Mouse (Mus musculus): ENCODE data around the gene Marco. TPM values are rescaled to one million over a fixed set of nuclear protein-coding genes. Genes with fewer than 3 reads are reported as not detected.

Gene Marco
- total RNA-seq (2015; ENCODE audit: low replicate concordance), result 0.77 TPM in 1 of 2 replicates, not detected in the other
- 1.0 and 1.4 TPM in 2 replicates for total RNA-seq (2017; ENCODE audit: low replicate concordance)

DNA sequence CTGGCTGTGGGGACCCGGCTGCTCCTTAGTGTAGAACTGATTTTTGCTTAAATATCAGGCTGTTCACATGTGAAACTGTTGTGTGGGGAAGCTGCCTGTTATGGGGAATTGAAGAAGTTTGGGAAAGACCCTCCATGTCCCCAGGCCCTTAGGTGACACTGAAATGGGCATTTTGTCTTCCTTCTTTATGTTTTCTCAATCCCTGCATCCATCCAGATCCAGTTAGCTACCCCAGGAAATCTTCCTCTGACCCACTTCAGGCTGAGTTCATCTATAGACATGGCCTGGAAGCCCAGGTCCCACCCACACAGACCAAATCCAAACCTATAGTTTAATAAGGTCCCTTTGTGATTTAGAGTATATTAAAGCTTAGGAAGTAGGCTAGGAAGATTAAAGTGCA lies at the start of gene Marco:
Marco (minus strand) TSS at position 101 of the 400 bp plus-strand sequence.
- no peak for ATAC-seq (replicated peaks; ENCODE audit: low FRiP score, poor library complexity, severe bottlenecking)

DNA sequence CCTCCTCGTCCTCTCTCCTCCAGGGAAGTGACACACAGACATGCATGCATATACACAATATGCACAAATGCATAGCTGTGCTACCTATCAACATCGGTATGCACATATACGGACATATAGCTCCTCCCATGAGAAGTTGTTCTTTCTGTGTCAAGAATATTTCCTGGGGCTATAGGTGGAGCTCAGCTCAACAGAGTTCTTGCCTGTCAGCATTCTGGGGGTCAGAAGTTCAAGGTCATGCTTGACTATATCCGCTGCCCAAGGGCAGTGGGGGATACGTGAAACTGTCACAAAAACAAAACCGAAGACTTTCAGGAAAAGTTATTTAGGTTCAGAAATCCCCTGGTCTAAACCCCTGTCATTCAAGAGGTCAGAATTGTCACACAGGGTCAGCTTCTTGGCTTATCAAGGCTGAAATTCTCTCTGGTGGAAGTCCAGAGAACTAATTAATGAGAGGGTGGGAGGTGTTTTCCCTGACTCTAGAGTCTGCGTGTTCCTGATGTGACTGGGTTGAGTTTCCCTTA lies 34.7 kb upstream of the Marco start:
- no peak for ATAC-seq (replicated peaks; ENCODE audit: low FRiP score, poor library complexity, severe bottlenecking)

DNA sequence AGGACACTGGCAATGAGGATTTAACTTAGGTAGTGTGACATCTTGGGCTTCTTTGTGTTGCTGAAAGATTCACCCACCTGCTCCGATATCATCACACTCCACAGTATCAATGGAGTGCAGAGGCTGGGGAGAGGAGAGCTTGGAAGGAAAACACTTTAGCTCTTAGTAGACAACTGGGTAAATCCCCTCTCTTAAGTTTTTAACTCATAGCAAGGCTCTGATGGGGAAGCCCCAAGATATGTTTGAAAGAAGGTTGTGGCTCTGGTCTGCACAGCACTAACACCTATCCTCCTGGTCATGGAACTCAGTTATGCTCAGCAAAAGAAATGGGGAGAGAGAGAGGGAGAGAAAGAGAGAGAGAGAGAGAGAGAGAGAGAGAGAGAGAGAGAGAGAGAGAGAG lies 32.2 kb upstream of the Marco start:
- ATAC-seq (replicated peaks; ENCODE audit: low FRiP score, poor library complexity, severe bottlenecking), result no peak

- no peak for ATAC-seq (replicated peaks; ENCODE audit: low FRiP score, poor library complexity, severe bottlenecking)
Measured at GRCm38 (mm10) chr1:120535919-120536318, 31.1 kb upstream of the Marco start.

DNA sequence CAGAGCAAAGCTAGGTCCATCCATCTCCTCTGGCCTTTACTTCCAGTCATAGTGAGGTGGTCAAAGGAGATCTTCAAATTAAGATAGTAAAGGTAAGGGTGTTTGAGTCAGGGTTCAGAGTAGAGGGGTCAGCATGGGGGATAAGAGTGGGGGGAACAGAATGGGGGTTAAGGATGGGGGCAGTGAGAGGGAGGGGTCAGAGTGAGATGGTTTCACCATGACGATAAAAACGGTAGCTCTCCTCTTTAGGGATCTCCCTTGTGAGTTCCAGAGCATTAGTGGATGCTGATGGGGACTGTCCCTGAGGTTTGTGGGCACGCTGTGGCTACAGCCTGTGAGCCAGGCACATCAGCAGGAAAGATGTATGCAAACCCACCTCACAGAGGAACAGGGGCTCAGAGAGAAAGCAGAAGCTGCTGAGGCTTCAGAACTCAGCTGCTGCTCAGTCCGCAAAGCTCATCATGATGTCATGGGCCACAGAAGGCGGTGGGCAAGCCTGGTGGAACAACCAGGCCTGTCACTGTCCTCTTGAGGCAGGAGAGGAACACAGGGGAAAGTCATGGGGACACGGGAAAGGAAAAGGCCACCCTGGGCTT lies 27.6 kb upstream of the Marco start:
- no peak for ATAC-seq (replicated peaks; ENCODE audit: low FRiP score, poor library complexity, severe bottlenecking)

DNA sequence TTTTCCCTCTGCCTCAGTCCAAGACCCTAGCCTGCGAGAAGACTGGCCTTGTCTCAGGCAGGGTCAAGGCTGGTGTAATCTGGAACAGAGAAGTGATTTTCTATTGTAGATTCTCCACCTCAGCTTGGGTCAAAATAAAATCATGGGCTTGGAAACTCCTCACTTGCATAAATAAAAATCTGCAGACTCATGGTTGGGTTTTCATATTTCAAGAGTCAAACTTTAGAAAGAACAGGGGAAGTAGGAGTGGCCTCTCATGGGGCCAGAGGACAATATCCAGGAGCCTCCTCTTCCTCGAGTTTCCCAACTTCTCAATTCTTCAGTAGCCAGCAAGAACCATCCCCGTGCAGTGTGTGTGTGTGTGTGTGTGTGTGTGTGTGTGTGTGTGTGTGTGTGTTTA lies 26.9 kb upstream of the Marco start:
- ATAC-seq (replicated peaks; ENCODE audit: low FRiP score, poor library complexity, severe bottlenecking), result no peak

GRCm38 (mm10) chr1:120529881-120530280 lies 25.1 kb upstream of the Marco start:
- no peak for ATAC-seq (replicated peaks; ENCODE audit: low FRiP score, poor library complexity, severe bottlenecking)

DNA sequence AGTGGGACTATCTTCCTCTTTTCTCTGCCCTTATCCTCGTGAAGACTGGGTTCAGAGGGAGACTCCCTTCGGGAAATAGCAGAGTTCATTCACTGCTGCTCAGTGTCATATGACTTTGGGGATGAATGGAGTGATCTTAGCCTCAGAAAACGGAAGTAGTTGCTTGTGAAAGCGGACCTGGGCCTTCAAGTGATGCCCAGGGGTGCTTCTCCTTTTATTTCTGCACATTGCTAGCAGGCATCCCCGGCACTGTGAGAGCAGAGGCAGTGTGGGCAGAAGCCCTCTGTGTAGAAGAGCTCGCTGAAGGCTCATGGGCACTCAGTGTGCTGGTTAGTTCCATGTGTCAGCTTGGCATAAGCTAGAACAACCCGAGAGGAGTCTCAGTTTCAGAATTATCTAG lies 12.8 kb upstream of the Marco start:
- no peak for ATAC-seq (replicated peaks; ENCODE audit: low FRiP score, poor library complexity, severe bottlenecking)

DNA sequence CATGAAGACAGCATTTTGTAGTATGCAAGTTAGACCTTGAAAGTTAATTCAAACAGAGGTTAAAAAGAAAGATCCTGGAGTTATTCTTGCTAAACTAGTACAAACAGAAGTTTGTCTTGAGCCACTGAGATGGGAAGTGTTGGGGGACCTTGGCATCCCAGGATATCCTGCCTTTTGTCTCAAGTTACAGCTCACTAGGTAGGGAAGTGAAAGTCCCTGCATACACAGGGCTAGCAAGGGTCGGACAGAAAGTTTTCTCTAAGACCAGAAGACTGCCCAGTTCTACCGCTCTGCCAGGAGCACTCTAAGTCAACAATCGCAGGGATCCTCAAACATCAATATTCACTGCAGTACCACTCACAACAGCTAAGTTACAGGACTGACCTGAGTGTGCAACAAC lies 5.5 kb upstream of the Marco start:
- ATAC-seq (replicated peaks; ENCODE audit: low FRiP score, poor library complexity, severe bottlenecking), result no peak

GRCm38 (mm10) chr1:120508976-120509375 lies 4.2 kb upstream of the Marco start:
- ATAC-seq (replicated peaks; ENCODE audit: low FRiP score, poor library complexity, severe bottlenecking), result no peak

DNA sequence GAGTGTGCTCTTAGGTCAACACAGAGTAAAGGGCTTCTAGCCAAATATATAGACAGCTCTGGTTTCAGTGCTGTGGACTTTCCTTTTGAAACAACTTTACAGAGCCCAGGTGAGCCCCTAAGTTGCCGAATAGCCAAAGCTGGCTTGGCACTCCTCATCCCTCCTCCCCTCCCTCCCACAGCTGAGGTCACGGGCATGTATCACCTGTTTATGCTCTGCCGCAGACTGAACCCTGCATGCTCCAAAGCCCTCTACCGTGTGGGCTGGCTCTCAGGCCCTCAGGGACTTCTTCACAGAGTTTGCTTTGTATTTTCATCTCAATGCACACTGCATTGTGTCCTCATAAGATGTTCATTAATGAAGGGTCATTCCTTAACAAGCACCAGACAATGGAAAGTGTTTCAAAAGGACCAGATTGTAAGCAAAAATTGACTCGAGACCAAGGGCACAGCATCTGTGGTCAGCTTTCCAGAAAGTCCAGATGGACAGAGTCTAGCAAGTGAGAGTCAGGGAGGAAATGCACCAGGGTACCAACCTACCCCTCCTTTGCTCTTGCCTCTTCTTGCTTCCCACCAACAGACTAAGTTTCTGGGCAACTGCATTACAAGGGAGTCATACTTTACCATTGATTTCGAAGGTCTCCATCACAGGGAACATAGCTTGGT lies 646 bp downstream of the Marco start:
- ATAC-seq (replicated peaks; ENCODE audit: low FRiP score, poor library complexity, severe bottlenecking), result no peak

DNA sequence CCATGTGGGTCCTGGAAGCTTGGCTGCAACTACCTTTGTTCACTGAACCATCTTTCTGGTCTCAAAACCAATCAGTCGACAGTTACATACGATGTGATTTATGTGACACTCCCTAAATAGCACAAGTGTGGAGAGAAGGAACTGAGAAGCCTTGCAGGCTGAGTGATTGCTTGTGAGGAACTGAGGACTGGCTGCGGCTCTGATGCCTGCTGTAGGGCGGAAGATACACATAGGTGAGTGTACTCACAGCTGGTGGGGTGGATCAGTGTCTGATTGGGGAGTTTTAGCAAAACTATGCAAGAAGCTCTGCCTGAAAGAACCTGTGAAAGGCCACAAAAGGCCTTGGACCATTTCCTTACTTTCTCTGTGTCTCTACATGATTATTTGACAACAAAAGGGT lies 3.3 kb downstream of the Marco start:
- ATAC-seq (replicated peaks; ENCODE audit: low FRiP score, poor library complexity, severe bottlenecking), result no peak

DNA sequence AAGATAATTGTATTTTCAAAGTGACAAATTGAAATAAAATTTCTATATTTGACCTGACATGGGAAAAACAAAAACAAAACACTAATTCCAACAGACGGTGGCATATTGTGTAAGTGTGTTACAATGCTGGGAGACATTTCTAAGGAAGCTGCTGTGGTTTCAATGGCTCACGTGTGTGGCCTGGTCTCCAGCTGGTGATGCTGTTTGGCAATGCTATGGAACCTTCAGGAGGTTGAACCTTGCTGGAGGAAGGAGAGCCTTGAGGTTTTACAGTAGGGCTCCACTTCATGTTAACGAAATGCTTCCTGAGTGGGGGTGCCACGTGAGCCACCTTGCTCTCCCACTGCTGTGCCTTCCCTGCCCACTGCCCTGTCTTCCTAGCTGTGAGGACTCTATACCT lies 6.8 kb downstream of the Marco start:
- no peak for ATAC-seq (replicated peaks; ENCODE audit: low FRiP score, poor library complexity, severe bottlenecking)

- ATAC-seq (replicated peaks; ENCODE audit: low FRiP score, poor library complexity, severe bottlenecking), result no peak
Measured at GRCm38 (mm10) chr1:120480937-120481336, 23.9 kb downstream of the Marco start.

GRCm38 (mm10) chr1:120474825-120475224 lies 30.0 kb downstream of the Marco start:
- no peak for ATAC-seq (replicated peaks; ENCODE audit: low FRiP score, poor library complexity, severe bottlenecking)

GRCm38 (mm10) chr1:120468891-120469290 lies 35.9 kb downstream of the Marco start:
- no peak for ATAC-seq (replicated peaks; ENCODE audit: low FRiP score, poor library complexity, severe bottlenecking)

GRCm38 (mm10) chr1:120467323-120467722 lies 37.5 kb downstream of the Marco start:
- ATAC-seq (replicated peaks; ENCODE audit: low FRiP score, poor library complexity, severe bottlenecking), result no peak

- ATAC-seq (replicated peaks; ENCODE audit: low FRiP score, poor library complexity, severe bottlenecking), result no peak
Measured at GRCm38 (mm10) chr1:120466751-120467150, 38.1 kb downstream of the Marco start.

DNA sequence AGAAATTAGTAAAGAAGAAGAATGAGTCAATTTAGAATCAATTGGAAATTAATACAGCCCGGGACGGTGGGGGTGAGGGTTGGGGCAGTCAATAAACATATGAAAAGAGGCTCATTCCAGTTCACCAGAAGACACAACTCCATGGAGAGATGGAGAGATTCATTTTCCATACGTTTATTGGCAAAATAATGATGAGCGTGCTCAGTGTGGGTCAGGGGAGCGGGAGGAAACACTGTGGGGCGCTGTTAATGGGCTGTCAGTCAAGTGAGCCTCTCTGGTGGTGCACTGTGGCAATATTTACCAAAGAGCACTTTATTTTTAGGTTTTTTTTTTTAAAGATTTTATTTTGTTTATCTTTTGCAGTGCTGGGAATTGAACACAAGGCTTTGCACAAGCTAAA lies 45.8 kb downstream of the Marco start:
- no peak for ATAC-seq (replicated peaks; ENCODE audit: low FRiP score, poor library complexity, severe bottlenecking)

DNA sequence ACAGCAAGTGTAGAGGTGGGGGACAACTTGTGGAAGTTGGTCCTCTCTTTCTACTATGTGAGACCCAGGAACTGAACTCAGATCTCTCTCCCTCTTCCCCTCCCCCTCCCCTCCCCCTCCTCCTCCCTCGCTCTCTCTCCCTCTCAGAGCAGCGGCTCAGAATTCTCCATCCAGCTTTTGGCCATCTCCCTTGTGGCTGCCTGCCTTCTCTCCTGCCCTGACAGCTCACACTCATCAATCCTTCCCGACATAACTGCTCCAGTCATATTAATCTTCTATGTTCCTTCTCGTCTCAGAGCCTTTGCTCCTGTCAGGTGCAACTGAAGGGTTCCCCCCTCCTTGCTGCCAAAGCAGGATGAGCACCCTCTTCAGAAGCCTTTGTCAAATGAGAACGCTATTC lies 46.3 kb downstream of the Marco start:
- ATAC-seq (replicated peaks; ENCODE audit: low FRiP score, poor library complexity, severe bottlenecking), result no peak

DNA sequence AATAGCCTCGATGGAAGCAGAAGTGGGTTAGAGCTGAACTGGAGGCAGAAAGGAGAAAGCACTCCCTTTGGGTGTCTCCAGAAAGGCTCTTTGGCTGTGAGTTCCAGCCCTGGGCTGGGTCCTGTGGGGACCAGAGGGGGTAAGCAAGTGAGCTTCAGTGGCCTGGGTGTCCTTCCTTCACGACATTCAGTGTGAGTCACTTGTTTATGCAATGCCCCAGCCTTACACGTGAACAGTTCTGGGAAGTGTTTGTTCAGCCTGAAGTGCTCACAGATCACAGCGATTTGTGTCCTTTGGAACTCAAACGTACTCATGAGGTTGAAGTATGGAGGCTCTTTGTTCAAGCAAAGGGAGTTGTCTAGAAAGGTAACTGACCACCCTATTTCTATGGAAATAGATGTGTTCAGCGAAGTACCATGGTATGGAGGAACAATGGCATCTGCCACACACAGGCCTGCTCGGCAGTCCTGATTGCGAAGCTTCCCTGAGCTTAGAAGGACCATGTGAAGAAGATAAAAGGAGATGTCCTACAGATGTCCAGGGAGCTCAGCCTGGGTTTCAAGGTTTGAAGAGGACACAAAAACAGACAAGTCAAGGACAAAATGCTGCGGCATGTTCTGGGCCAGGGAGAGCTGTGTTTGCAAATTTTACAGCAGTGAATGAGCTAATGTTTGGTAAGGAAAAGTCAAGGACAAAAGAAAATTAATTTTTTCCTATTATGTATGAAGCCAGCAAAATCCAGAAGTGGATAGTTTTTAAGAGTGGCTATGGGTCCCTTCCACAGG lies 53.1 kb downstream of the Marco start:
- ATAC-seq (replicated peaks; ENCODE audit: low FRiP score, poor library complexity, severe bottlenecking), result no peak

All from erythroblast, adult 5-6 weeks (primary cell).